Mouse (Mus musculus) olfactory bulb, adult 2 months (tissue): ENCODE results near the gene Kansl2.

Source experiments
- CTCF ChIP-seq: fragments of 200-500 bp; IDR thresholded peaks from 2 replicates; pipeline ENCODE4 v1.5.1; 2012; ENCODE audit warnings: low read depth, mild to moderate bottlenecking, low read length, moderate library complexity; ENCODE audit not compliant: insufficient read depth
- POLR2A ChIP-seq: fragments of 200-500 bp; IDR thresholded peaks from 2 replicates; pipeline ENCODE4 v1.6.1; 2012; ENCODE audit warnings: mild to moderate bottlenecking, low read depth, low read length, moderate library complexity; ENCODE audit not compliant: insufficient read depth

DNA sequence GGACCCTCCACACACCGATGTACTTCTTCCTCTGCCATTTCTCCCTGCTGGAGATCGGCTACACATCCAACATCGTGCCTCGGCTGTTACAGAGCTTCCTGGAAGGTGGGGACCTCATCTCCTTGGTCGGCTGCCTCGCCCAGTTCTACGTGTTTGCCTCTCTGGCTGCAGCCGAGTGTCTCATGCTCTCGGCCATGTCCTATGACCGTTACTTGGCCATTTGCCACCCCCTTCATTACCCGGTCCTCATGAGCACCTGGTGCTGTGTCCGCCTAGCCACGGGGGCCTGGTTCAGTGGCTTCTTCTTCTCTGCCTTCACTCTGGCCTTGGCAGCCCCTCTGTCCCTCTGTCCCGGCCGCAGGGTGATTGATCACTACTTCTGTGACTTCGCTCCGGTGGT lies 36.4 kb downstream of the Kansl2 start:
- TF ChIP-seq CTCF (no peak), POLR2A (no peak)
